Mouse (Mus musculus) heart, adult 2 months (tissue): ENCODE results near the gene Srbd1.

Source experiments
- CTCF ChIP-seq: fragments of 200-600 bp; IDR thresholded peaks from 2 replicates; pipeline ENCODE4 v1.8.1; 2022; ENCODE audit warnings: antibody characterized with exemption, mild to moderate bottlenecking, moderate library complexity
- EP300 ChIP-seq: fragments of 200-500 bp; IDR thresholded peaks from 2 replicates; pipeline ENCODE4 v1.6.1; 2011; ENCODE audit warnings: low read depth, low read length, control low read depth; ENCODE audit not compliant: insufficient read depth
- POLR2A ChIP-seq: fragments of 200-500 bp; IDR thresholded peaks from 2 replicates; pipeline ENCODE4 v1.6.1; 2011; ENCODE audit warnings: mild to moderate bottlenecking, low read depth, low read length, control low read depth; ENCODE audit not compliant: insufficient read depth

DNA sequence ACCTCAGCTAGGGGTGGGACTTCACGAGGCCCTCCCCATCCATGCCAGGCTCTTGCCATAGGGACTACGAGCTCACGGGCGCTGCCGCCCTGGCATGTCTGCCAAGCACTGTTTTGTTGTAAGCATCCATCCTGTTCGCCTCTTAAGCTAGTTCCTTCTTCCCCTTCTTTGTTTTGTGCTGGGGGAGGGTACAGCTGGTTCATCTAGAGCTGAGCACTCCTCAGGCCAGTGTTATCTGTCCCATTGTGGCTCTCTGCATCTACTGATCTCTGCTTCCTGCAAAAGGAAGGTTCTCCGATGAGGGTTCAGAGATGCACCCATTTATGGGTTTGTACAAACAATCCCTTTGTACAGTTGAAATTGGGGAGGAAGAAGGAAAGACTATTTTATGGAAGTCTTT lies 31.7 kb upstream of the Srbd1 start:
- TF ChIP-seq CTCF (no peak), EP300 (no peak), POLR2A (no peak)
